Mouse (Mus musculus): ENCODE data around the gene Prex1.

Gene Prex1

DNA sequence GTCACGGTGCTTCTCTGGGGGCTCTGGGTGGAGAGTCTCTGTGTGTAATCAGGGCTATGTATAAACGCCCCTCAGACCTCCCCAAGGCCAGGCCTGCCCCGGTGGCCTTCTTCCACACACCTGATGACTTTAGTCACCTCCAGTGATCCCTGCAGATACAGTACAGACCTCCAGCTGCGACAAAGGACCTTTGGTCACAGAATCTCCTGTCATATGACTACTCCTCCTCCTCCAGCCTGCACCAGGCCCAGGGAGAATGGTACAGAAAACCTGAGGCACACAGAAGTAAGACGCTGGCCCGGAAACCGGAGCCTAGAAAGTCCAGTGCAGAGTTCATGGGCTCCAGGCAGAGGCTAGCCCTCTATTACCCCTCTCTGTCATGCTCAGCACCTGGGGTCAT, 152.8 kb downstream of the Prex1 start:
- no peak for DNase-seq (ENCODE audit: low read depth, low spot score)

DNA sequence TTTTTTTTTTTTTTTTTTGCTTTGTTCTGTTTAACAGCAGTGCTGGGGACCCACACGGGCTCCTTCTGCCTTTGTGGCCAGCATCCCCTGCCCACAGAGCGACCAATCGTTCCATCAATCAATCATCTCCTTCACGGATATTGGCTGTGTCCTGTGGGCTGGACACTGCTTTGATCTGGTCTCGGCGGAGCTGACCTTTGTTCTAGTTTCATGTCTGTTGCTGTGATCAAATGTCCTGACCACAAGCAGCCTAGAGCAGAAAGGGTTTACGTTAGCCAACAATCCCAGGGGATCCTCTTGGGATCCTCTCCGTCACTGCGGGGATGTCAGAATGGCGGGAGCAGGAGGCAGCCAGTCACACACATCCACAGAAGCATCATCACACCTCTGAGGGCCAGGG, 154.1 kb downstream of the Prex1 start:
- DNase-seq (ENCODE audit: low read depth, low spot score) = no peak

DNA sequence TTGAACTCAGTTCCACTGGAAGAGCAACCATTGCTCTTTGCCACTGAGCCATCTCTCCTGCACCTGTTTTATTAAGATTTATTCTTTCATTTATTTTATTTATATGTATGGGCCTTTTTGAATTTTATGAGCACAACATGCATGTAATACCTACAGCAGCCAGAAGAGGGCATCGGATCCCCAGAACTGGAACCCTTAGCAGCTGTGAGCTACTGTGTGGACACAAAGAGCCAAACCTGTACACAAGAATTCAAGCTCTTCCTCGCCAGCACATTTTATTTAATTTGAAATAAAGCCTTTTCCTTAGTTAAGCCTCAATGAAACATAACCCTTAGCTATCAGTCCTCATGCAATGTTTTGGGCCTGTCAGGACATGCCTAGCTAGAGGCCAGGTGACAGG, 158.1 kb downstream of the Prex1 start:
- DNase-seq (ENCODE audit: low read depth, low spot score) = peak; percentile 73

DNA sequence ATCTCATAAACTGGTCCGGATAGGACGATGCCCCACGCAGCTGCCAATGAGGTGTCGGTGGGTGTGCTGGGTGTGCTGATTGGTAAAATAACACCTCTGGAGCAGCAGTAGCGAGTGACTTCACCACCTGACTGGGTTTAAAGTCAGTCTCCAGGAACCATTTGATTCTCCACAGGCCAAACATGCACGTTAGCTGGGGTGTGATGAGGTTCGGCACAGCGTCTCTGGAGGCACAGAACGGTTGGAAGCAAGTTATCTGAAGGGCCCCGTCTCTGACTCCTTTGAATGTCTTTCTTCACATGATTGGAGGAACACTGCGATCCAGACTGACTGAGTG, 159.5 kb downstream of the Prex1 start:
- no peak for DNase-seq (ENCODE audit: low read depth, low spot score)

DNA sequence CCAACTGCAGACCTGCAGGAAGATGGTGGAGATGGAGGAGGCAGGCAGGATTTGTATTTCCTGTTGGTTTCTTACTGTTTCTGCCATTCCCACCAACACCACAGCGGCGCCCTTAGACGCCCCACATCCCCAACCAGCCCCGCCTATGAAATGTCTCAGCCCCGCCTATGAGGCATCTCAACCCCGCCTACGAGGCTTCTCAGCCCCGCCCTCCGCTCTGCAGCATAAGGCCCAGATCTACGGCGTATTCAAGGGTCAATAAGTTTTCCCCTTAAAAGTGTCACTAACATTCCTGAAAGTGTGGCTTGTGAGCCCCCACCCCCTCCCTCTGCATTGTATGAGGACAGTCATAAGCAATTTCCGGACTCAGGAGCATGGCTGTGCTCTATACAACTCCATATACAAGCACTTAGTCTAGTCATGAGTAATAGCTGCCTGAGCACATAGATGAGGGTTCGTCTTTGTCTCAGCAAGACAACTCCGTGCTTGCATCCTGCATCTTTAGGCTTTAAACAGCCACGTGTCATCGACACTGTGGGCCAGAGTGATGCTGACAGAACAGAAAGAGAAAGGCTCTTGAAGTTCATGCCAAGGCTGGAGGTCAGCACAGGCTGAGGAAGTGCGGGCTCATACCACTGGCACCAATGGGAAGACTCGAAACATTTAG, 160.0 kb downstream of the Prex1 start:
- DNase-seq (ENCODE audit: low read depth, low spot score) = peak; percentile 88

DNA sequence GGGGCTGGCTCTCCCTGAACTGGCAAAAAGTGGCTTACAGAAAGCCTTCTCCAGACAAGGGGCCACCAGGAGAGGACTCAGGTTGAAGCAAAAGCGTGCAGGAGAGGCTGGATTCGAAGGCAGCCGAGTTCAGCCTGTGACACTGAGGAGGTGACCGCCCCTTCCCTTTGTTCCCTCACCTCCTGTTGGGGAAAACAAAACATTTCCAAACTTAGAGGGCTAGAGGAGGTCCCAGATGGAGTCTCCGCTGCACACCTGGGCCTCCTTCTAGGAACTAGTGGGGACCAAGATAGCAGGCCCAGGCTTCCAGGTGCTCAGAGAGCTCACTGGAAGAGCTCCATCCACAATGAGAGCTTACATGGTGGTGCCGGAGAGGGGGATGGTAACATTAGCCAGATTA, 161.0 kb downstream of the Prex1 start:
- peak; percentile 68 for DNase-seq (ENCODE audit: low read depth, low spot score)

DNA sequence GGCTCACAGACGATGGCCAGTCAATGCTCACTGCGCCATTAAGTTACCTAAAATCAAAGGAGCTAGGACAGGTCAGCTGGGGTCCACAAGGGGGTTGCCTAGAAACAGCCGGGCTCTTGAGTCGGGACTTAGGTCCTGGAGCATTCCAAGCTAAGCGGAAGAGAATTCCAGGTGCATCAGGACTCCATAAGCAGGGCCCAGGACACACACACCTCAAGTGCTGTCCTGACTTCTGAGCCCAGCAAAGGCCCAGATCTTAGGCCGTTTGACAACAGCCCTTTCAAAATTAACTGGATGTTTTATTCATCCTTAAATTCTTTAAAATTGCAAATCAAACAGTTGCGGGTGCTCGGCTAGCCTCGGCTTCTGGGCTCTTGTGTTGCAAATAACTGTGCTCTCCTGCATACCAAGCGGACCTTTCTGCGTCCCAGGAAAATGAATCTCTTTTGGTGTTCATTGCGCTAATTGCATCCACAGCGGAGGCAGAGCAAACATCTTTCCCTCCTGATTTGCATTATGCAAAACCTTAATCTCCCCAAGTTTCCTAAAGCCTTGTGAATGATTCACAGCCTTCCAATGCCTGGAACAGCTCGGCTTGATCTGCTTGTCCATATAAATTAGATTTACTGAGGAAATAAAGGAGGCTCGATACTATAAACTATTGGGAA, 161.7 kb downstream of the Prex1 start:
- DNase-seq (ENCODE audit: low read depth, low spot score) = peak; percentile 63

DNA sequence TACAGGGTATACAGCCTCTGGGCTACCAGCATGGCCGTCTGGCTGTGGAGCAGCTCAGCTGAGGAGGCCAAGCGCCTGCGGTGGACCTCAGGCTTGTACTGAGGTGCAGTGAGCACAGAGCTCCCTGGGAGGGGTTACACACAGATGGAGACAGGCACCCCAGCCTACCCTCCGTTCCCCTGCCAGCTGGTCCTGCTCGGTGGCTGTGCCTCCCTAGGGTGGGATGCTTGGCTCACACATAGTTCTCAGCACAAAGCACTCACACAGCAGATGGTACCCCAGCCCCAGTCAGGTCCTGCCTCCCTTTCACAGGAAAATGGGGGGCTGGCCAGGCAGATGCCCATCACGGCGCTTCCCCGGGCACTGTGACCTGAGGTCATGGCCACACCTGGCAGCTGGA, 163.8 kb downstream of the Prex1 start:
- DNase-seq (ENCODE audit: low read depth, low spot score) = no peak

DNA sequence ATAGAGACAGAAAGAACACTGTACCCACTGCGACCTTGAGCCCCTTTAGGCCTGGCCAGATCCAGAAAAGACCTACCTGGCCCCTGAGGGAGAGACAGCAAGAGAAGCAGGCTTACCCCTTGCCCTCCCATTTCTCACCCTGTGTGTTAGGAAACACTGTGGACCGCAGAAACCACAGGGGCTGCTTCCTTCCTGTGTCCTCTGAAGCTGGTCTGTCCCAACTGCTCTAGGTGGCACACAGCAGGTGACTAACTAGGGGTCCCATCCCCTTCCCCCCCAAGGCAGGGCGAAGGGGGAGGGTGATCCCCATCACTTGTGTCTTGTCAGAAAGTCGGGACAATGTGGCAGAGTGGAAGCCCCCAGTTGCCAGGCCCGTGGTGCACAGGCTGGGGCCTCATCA, 164.6 kb downstream of the Prex1 start:
- DNase-seq (ENCODE audit: low read depth, low spot score) = no peak

DNA sequence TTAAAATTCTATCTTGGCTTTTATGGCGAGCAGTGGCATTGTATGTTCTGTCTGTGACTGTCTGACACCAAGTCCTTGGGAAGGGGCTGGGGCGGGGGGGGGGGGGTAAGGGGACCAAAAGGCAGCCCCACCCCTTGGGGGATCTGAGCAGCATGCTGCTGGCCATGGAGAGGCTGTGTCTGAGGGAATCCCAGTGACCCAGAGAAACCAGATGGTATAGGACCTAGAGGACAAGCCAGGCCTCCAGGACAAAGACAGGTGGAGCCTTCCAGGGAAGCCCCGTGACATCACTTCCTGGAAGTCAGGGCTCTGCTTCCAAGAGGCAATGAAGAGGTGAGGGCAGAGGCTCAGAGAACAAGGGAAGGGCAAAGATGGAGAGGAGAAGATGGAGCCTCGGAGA, 168.1 kb downstream of the Prex1 start:
- no peak for DNase-seq (ENCODE audit: low read depth, low spot score)

DNA sequence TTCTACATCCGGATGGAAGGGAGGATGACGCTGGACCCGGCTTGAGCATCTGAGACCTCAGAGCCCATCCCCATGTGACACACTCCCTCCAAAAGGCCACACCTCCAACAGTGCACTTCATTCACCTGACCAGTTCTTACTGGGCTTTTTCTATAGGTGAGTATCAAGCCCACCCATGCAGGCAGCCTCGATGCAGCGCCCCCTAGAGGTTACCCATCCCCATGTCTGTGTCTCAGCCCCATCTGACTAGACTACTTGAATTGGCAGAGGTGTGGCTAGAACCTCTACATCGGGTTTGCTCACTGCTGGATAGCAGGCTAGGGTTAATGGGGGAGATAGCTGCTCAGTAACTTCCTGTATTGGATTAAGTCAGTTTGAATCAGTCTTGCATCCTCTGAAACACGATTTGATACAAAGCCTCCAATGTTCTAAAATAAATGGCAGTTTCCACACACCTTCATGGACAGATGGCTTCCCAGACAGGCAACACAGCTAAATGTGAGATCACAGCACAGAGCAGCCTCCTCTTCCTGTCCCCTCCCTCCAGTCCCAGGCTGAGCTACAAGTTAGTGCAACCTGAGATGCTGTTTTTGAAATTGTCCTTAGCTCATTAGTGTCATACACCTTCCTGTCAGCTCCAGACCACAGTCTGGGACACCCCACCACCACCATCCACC, 168.9 kb downstream of the Prex1 start:
- peak; percentile 76 for DNase-seq (ENCODE audit: low read depth, low spot score)

DNA sequence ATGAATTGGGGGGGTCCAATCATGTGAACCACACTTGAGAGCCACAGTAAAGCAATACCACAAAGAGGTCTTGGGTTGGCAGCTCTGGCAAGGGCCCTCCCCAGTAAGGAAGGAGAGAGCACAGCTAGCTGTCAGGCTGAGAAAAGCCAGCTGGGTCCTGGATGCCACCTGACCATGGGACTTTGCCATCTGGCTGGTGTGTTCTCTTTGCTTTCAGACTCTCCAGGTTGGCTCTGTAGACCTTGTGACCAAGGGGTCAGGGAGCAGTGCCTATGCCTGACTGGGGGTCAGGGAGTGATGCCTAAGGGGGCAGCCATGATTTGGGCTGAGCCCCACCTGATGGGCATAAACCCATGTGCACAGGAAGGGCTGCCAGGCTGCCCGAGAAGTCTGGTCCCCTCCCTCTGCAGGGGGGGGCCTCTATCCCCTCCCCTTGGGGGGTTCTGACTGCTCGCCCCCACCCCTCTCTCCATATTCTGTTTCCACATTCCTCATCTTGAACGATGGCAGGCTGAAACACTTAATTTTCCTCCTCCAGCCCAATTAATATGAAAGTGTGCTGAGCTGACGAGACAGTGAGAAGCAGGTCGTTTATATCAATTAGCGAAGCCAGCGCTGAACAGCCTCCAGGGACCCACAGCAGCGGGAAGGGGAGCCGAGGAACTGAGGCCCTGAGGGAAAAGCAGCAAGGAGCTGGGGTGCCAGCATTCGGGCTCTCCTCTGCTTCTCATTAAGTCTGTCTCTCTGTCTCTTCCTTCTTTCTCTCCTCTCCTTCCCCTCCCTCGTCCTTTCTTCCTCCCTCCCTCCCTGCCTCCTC, 172.3 kb downstream of the Prex1 start:
- DNase-seq (ENCODE audit: low read depth, low spot score) = no peak

DNA sequence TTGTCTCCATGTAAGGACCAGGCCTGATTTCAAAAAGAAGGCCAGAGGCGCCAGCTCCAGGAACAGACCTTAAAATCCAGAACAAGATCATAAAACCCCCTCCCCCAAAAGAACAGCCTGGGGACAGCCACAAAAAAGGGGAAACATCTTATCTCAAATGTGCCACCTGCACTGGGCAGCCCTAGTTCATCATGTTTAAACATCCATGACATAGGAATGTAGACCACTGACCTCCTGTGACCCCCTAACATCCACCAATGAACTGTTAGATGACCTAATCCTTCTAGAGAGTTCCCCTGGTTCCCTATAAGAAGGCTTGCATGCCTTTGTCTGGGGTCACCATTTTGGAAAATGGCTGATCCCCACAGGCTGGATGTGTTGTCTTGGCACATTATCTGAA, 173.4 kb downstream of the Prex1 start:
- DNase-seq (ENCODE audit: low read depth, low spot score) = no peak

DNA sequence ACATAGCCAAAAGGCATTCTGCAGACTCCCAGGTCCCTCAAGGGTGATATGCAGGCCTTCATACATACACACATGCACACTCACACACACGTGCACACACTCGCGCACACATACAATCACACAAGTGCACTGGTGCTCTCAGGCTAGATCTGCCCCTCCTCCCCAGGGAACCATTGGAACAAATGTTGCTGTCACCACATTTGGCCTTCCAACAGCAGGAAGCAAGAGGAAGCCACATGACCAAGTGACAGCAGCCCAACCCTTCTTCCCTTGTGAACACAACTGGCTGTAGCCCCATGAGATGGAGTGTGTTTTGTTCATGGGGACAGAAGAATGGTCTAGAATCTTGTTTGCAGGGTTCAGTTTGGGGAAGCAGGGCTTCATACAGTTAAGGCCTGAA, 176.7 kb downstream of the Prex1 start:
- no peak for DNase-seq (ENCODE audit: low read depth, low spot score)

DNA sequence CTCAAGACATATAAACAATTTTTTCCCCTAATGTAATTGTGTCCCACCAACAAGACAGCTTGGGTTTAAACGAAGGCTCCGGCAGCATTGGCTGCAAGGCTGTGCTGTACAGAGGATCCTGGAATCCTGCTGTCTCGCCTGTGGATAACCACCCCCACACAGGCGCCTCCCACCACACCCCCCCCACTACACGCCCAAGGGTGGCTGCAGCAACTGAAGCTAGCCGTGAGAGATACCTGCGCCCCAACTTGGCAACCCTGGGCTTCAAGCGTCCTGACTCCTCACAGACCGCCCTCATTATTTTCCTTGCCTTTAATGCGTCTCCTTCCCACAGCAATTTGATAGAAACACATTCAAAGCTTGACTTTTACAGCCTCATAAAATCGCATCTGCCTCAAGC, 178.1 kb downstream of the Prex1 start:
- no peak for DNase-seq (ENCODE audit: low read depth, low spot score)

DNA sequence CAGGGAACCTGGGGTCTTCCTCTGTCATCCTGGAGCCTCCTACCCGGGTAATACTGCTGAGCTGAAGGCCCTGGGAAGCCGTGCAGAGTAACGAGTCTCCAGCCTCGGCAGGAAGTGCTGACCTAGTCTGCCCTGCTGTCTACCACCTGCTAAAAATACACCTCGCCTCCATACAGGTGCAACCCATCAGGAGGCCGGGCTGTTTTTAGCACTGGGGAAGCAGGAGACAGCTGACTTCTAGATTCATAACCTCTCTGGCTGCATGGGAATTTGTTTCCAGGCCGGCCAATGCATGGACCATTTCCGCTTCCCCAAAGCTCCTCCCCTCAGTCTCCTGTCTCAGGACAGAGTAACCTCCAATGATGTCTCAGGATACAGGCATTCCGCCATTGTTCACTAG, 187.4 kb downstream of the Prex1 start:
- DNase-seq (ENCODE audit: low read depth, low spot score) = no peak

DNA sequence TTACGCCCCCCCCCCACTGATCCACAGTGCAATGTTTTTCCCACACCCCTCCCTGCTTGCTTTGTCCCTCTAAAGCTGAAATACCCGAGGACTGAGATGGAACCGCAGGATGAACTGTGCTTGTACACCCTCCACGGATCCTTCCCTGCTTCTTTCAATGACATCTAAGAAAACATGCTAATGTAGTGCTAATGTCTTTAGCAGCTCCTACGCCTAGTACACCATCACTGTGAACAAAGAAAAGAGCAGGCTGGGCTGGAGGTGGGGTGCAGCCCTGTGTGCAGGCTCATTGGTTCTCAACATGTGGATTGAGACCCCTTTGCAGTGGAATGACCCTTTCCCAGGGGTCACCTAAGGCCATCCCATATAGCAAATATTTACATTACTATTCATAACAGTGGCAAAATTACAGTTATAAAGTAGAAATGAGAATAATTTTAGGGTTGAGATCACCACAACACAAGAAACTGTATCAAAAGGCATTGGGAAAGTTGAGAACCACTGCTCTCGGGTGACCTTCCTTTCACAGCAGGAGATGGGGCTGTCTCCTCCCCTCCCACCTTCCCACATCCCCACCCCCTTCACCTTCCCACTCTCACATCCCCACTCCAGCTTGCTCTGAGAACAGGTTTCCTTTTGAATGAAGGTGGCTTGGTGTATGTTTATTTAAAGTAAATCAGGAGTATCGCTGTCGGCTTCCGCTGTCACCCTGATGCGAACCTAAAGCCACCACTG, 190.3 kb downstream of the Prex1 start:
- DNase-seq (ENCODE audit: low read depth, low spot score) = peak; percentile 74

DNA sequence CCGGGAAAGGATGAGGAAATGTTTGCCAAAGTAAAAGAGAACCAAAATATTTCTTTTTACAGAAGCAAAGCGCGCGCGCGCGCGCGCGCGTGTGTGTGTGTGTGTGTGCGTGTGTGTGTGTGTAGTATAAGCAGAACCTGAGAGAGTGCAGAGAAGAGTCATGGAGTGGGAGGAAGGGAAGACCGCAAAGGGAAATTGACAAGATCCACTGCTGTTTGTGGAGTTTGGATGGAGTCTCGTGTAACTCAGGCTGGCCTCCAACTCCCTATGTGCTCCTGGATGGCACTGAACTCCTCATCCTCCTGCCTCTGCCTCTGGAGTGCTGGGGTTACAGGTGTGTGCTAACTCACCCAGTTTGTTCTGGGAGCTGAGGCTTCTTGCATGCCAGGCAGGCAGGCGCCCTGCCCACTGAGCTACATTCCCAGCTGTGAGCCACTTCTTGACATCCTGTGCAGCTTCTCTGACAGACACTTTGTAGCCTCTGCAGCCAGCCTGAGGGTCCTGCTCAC, 191.0 kb downstream of the Prex1 start:
- DNase-seq (ENCODE audit: low read depth, low spot score) = no peak

DNA sequence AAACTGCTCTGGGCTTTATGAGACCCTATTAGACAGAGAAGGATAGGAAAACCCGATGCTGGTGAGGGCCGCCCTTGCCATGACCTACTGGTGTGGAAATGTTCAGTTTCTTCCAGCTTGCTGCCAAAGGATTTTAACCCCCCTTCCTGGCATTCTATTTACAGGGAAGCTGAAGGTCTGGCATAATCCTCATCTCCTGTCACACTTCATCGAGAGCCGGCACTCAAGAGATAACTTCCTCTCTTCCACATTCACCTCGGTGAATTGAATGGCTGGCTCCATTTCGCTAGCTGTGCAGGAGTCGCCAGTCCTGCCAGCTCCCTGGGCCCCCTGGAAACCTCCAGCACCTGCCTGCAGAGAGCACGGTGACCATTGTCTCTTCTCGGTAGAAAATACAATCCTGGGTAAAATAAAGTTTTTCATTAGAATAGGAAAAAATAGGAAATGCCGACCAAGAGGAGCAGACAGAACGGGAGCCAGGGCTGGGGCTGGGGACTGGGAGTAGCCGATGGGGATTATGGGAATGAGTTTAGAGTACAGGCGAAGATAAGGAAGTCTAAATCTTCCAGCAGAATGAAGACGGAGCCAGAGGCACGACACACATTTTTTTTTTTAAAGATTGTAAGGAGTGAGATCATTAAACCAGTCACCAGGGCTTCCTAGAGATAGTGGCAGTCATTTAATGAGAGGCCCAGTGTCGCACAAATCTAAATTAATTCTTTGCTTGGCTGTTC, 191.6 kb downstream of the Prex1 start:
- DNase-seq (ENCODE audit: low read depth, low spot score) = no peak

DNA sequence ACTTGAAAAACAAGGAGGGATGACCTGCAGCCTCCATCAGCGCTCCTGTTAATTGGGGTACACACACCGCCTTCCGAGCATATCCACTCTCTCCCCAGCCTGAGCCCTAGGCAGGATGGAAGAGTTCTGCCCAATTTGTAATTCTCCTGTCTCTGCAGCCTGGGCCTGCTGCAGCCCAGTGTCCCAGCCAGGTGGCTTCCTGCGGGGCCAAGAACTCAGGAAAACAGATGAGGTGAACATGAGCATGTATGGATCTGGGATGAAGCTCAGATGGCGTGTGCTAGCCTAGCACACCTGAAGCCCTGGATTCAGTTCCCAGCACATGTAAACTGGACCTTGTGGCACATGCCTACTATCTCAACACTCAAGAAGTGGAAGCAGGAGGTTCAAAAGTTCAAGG, 192.2 kb downstream of the Prex1 start:
- DNase-seq (ENCODE audit: low read depth, low spot score) = no peak

DNA sequence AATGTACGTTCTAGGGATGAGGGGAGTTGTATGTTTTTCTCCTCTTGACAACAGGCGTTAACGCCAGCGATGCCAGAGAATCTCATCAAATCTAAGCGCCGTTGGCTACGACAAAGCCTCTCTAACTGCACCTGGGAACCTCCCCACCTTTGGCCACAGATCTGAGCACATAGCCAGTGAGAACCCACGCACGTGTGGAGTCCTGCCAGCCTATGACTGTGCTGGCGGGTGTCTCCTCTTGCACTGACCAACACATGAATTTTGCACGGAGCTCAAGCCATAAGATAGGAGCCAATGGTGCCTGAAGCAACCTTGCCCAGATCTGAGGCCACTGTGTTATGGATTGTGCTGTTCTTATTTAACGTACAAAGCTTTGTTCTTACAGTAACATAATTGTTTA, 193.1 kb downstream of the Prex1 start:
- no peak for DNase-seq (ENCODE audit: low read depth, low spot score)

Measured in ZHBTc4 (cell line).